Mouse (Mus musculus) MEL (cell line): ENCODE data around the gene Wasf2. TPM values are rescaled to one million over a fixed set of nuclear protein-coding genes. Genes with fewer than 3 reads are reported as not detected.

Experiments
- DNase-seq: peaks from one replicate; pipeline ENCODE4 v3.0.0; 2011; ENCODE audit warnings: low read depth, low spot score
- H3K27ac ChIP-seq: 2 replicates; pipeline ENCODE4 v1.5.1; 2012; ENCODE audit warnings: low read depth, mild to moderate bottlenecking, control low read depth, low read length, moderate library complexity; ENCODE audit not compliant: control insufficient read depth
- H3K27me3 ChIP-seq, 2 experiments: fragments of 150-350 bp in 1 of 2; sonication (generic) in 1 of 2; 2 replicates each; pipeline ENCODE4 v1.6.1; 2012; ENCODE audit warnings: low read length in 2 of 2, mild to moderate bottlenecking in 2 of 2, improper control_type of control experiment in 1 of 2, moderate library complexity in 1 of 2; ENCODE audit not compliant: insufficient read depth in 2 of 2, control insufficient read depth in 1 of 2
- H3K36me3 ChIP-seq, 2 experiments: 2 replicates each; pipeline ENCODE4 v1.6.1; 2012 to 2014; ENCODE audit warnings: low read length in 2 of 2, improper control_type of control experiment in 1 of 2, inconsistent platforms in 1 of 2, mild to moderate bottlenecking in 1 of 2; ENCODE audit not compliant: insufficient read depth in 2 of 2, control insufficient read depth in 1 of 2
- H3K4me1 ChIP-seq, 2 experiments: fragments of 150-350 bp in 1 of 2; sonication (generic) in 1 of 2; 2 replicates each; pipeline ENCODE4 v1.6.1; 2012; ENCODE audit warnings: low read length in 2 of 2, improper control_type of control experiment in 1 of 2, mild to moderate bottlenecking in 1 of 2; ENCODE audit not compliant: insufficient read depth in 2 of 2, control insufficient read depth in 1 of 2
- H3K4me3 ChIP-seq, 2 experiments: fragments of 150-350 bp in 1 of 2; sonication (generic) in 1 of 2; 2 replicates each; pipeline ENCODE4 v1.5.1; 2012; ENCODE audit warnings: low read depth in 2 of 2, low read length in 2 of 2, mild to moderate bottlenecking in 2 of 2, moderate library complexity in 2 of 2, control low read depth in 1 of 2, improper control_type of control experiment in 1 of 2; ENCODE audit not compliant: control insufficient read depth in 1 of 2, insufficient read depth in 1 of 2
- H3K79me2 ChIP-seq: 2 replicates; pipeline ENCODE4 v1.6.1; 2012; ENCODE audit warnings: mild to moderate bottlenecking, low read length, moderate library complexity; ENCODE audit not compliant: control insufficient read depth, poor library complexity, insufficient read depth
- H3K9ac ChIP-seq: 2 replicates; pipeline ENCODE4 v1.6.1; 2012; ENCODE audit warnings: low read depth, mild to moderate bottlenecking, control low read depth, low read length, moderate library complexity; ENCODE audit not compliant: control insufficient read depth, poor library complexity, severe bottlenecking
- H3K9me3 ChIP-seq: fragments of 150-350 bp; sonication (generic); replicated peaks from 2 replicates; pipeline ENCODE4 v1.6.1; 2012; ENCODE audit warnings: mild to moderate bottlenecking, low read length, improper control_type of control experiment, moderate library complexity; ENCODE audit not compliant: insufficient read depth
- BHLHE40 ChIP-seq: IDR thresholded peaks from 2 replicates; pipeline ENCODE4 v1.6.1; 2012; ENCODE audit warnings: low read depth, mild to moderate bottlenecking, inconsistent platforms, low read length, improper control_type of control experiment, borderline replicate concordance
- CHD2 ChIP-seq: IDR thresholded peaks from 2 replicates; pipeline ENCODE4 v1.6.1; 2011; ENCODE audit warnings: low read length, improper control_type of control experiment
- E2F4 ChIP-seq: IDR thresholded peaks from 2 replicates; pipeline ENCODE4 v1.6.1; 2011; ENCODE audit warnings: low read depth, low read length, improper control_type of control experiment, borderline replicate concordance
- ELF1 ChIP-seq: IDR thresholded peaks from 2 replicates; pipeline ENCODE4 v1.6.1; 2014; ENCODE audit warnings: low read depth, mild to moderate bottlenecking, inconsistent platforms, low read length, improper control_type of control experiment, moderate library complexity
- ETS1 ChIP-seq: IDR thresholded peaks from 2 replicates; pipeline ENCODE4 v1.6.1; 2012; ENCODE audit warnings: low read depth, mild to moderate bottlenecking, inconsistent platforms, low read length, improper control_type of control experiment, moderate library complexity
- GABPA ChIP-seq: IDR thresholded peaks from 2 replicates; pipeline ENCODE4 v1.6.1; 2012; ENCODE audit warnings: low read depth, mild to moderate bottlenecking, inconsistent platforms, low read length, improper control_type of control experiment, moderate library complexity
- GATA1 ChIP-seq: IDR thresholded peaks from 2 replicates; pipeline ENCODE4 v1.6.1; 2011; ENCODE audit warnings: low read depth, low read length, improper control_type of control experiment
- JUND ChIP-seq: IDR thresholded peaks from 2 replicates; pipeline ENCODE4 v1.6.1; 2011; ENCODE audit warnings: low read depth, mild to moderate bottlenecking, improper control_type of control experiment, low read length
- KAT2A ChIP-seq: conservative IDR thresholded peaks from 2 replicates; pipeline ENCODE4 v1.6.1; 2012; ENCODE audit warnings: low read depth, low read length, improper control_type of control experiment, inconsistent platforms
- MAFK ChIP-seq: IDR thresholded peaks from 2 replicates; pipeline ENCODE4 v1.6.1; 2011; ENCODE audit warnings: low read depth, mild to moderate bottlenecking, low read length, improper control_type of control experiment, borderline replicate concordance
- MAX ChIP-seq: IDR thresholded peaks from 2 replicates; pipeline ENCODE4 v1.6.1; 2011; ENCODE audit warnings: low read length, improper control_type of control experiment
- MAZ ChIP-seq: IDR thresholded peaks from 2 replicates; pipeline ENCODE4 v1.6.1; 2012; ENCODE audit warnings: low read depth, mild to moderate bottlenecking, inconsistent platforms, low read length, improper control_type of control experiment
- MEF2A ChIP-seq: IDR thresholded peaks from 2 replicates; pipeline ENCODE4 v1.6.1; 2014; ENCODE audit warnings: low read depth, mild to moderate bottlenecking, inconsistent platforms, low read length, improper control_type of control experiment; ENCODE audit not compliant: poor library complexity, insufficient replicate concordance, severe bottlenecking; ENCODE audit errors: extremely low read depth
- MYB ChIP-seq: IDR thresholded peaks from 2 replicates; pipeline ENCODE4 v1.6.1; 2011; ENCODE audit warnings: mild to moderate bottlenecking, low read depth, low read length, improper control_type of control experiment
- NELFE ChIP-seq: IDR thresholded peaks from 2 replicates; pipeline ENCODE4 v1.6.1; 2011; ENCODE audit warnings: low read depth, low read length, improper control_type of control experiment
- RAD21 ChIP-seq: IDR thresholded peaks from 2 replicates; pipeline ENCODE4 v1.6.1; 2011; ENCODE audit warnings: mild to moderate bottlenecking, low read depth, low read length, improper control_type of control experiment
- SIN3A ChIP-seq: IDR thresholded peaks from 2 replicates; pipeline ENCODE4 v1.6.1; 2012; ENCODE audit warnings: low read length, improper control_type of control experiment, inconsistent platforms
- USF1 ChIP-seq: IDR thresholded peaks from 2 replicates; pipeline ENCODE4 v1.6.1; 2014; ENCODE audit warnings: low read depth, mild to moderate bottlenecking, inconsistent platforms, low read length, improper control_type of control experiment, moderate library complexity
- ZMIZ1 ChIP-seq: IDR thresholded peaks from 2 replicates; pipeline ENCODE4 v1.6.1; 2012; ENCODE audit warnings: low read depth, mild to moderate bottlenecking, inconsistent platforms, low read length, improper control_type of control experiment, moderate library complexity
- polyA plus RNA-seq, 2 experiments: library from polyadenylated mRNA; stranded (reverse) in 1 of 2; unstranded in 1 of 2; fragments of >175 nt in 1 of 2; fragments of >200 nt in 1 of 2; gene quantifications; 2 replicates each; pipeline versions ENCODE4 v1.2.1 to v1.2.4; 2012; ENCODE audit warnings: low replicate concordance in 2 of 2, low read depth in 1 of 2; ENCODE audit not compliant: insufficient read length in 2 of 2, insufficient read depth in 1 of 2, missing spikeins in 1 of 2
- total RNA-seq: library from RNA; depleted of rRNA; stranded (reverse); fragments of 300-350 nt; gene quantifications from 2 replicates; pipeline ENCODE4 v1.2.3, GENCODE M21; 2012

The Wasf2 gene
- total and polyA plus RNA-seq, 3 experiments: 16.4 to 53.7 TPM; not detected in 1

- H3K9ac ChIP-seq: peak overlapping the region; percentile 51
- H3K4me3 ChIP-seq: peak overlapping the region; percentile 22 to 35; a peak in 3 of 4 replicates
- H3K9me3 ChIP-seq: no peaks in the 10 kb centered on the region
- no peaks in the 10 kb centered on the region for H3K79me2 ChIP-seq
- no peaks in the 10 kb centered on the region for H3K27me3 ChIP-seq
- peaks cover 0 to 2% of the 10 kb centered on the region in 2 experiments; a peak in 1 of 4 replicates for H3K36me3 ChIP-seq
- peaks cover 5 to 17% of the 10 kb centered on the region in 2 experiments for H3K4me1 ChIP-seq
- peak; percentile 38 for DNase-seq
- TF ChIP-seq SIN3A: no peak
- TF ChIP-seq CHD2: no peak
- TF ChIP-seq ELF1: 0 out of 2 replicates have a peak, but pooled peaks have one; percentile 12
- TF ChIP-seq RAD21: no peak
- TF ChIP-seq, all 39 proteins: peak for 1
- peak overlapping the region; percentile 0; the same call in 1 of the 2 replicates for H3K27ac ChIP-seq
Observed at GRCm38 (mm10) chr4:133104194-133104569, 26.1 kb upstream of the Wasf2 start.

GRCm38 (mm10) chr4:133106691-133107090, 23.6 kb upstream of the Wasf2 start:
- Histone ChIP-seq H3K9me3 (no peaks in the 10 kb centered on the region), H3K79me2 (no peaks in the 10 kb centered on the region), H3K4me3 (no peak overlapping the region), H3K27ac (no peak overlapping the region), H3K27me3 (no peaks in the 10 kb centered on the region), H3K36me3 (peaks cover 0 to 4% of the 10 kb centered on the region in 2 experiments; a peak in 2 of 4 replicates), H3K9ac (no peak overlapping the region), H3K4me1 (peaks cover 5 to 17% of the 10 kb centered on the region in 2 experiments)
- no peak for DNase-seq
- TF ChIP-seq CHD2 (no peak), GATA1 (no peak), E2F4 (no peak), USF1 (no peak), SIN3A (no peak), ZMIZ1 (no peak), KAT2A (no peak), NELFE (no peak), BHLHE40 (no peak), MAFK (no peak), MYB (no peak), MAX (no peak), ETS1 (no peak), MEF2A (no peak), GABPA (no peak), MAZ (no peak), JUND (no peak)
